Mouse (Mus musculus): ENCODE measurements around the gene Pacrg.

GRCm38 (mm10) chr17:10383406-10383805 lies 456.7 kb downstream of the Pacrg start:
- no peak for TF ChIP-seq EP300 (optimal IDR thresholded peaks at IDR 0.05)
- no peak for TF ChIP-seq CTCF (IDR thresholded peaks at IDR 0.05; ENCODE audit: low read depth)

All from stomach, postnatal 0 days (tissue).